Mouse (Mus musculus) MEL (cell line): Measurements from ENCODE around the gene Get4.

Experiments used
- CHD1 ChIP-seq: IDR thresholded peaks from 2 replicates; pipeline ENCODE4 v1.6.1; 2012; ENCODE audit warnings: low read depth, mild to moderate bottlenecking, inconsistent platforms, low read length, improper control_type of control experiment
- CTCF ChIP-seq, 3 experiments: IDR thresholded peaks in 2 of 3; conservative IDR thresholded peaks in 1 of 3; 2 replicates each; pipeline ENCODE4 v1.5.1; 2011 to 2012; ENCODE audit warnings: low read length in 3 of 3, low read depth in 2 of 3, mild to moderate bottlenecking in 2 of 3, improper control_type of control experiment in 1 of 3, inconsistent platforms in 1 of 3, mixed read lengths in 1 of 3, moderate library complexity in 1 of 3; ENCODE audit not compliant: control insufficient read depth in 1 of 3, insufficient read depth in 1 of 3, poor library complexity in 1 of 3, severe bottlenecking in 1 of 3
- EP300 ChIP-seq, 2 experiments: IDR thresholded peaks; 2 replicates each; pipeline ENCODE4 v1.6.1; 2011; ENCODE audit warnings: improper control_type of control experiment in 2 of 2, low read length in 2 of 2, low read depth in 1 of 2, mild to moderate bottlenecking in 1 of 2
- GATA1 ChIP-seq: IDR thresholded peaks from 2 replicates; pipeline ENCODE4 v1.6.1; 2011; ENCODE audit warnings: low read depth, low read length, improper control_type of control experiment
- MAFK ChIP-seq: IDR thresholded peaks from 2 replicates; pipeline ENCODE4 v1.6.1; 2011; ENCODE audit warnings: low read depth, mild to moderate bottlenecking, low read length, improper control_type of control experiment, borderline replicate concordance
- POLR2A ChIP-seq, 2 experiments: IDR thresholded peaks; 2 replicates each; pipeline ENCODE4 v1.6.1; 2011 to 2012; ENCODE audit warnings: low read length in 2 of 2, mild to moderate bottlenecking in 2 of 2, control low read depth in 1 of 2, improper control_type of control experiment in 1 of 2, low read depth in 1 of 2, moderate library complexity in 1 of 2; ENCODE audit not compliant: control insufficient read depth in 1 of 2, insufficient read depth in 1 of 2, poor library complexity in 1 of 2
- TBP ChIP-seq: IDR thresholded peaks from 2 replicates; pipeline ENCODE4 v1.8.0; 2011; ENCODE audit warnings: low read depth, low read length, improper control_type of control experiment
- USF1 ChIP-seq: IDR thresholded peaks from 2 replicates; pipeline ENCODE4 v1.6.1; 2014; ENCODE audit warnings: low read depth, mild to moderate bottlenecking, inconsistent platforms, low read length, improper control_type of control experiment, moderate library complexity
- USF2 ChIP-seq, 2 experiments: IDR thresholded peaks; 2 replicates each; pipeline ENCODE4 v1.6.1; 2011 to 2012; ENCODE audit warnings: improper control_type of control experiment in 2 of 2, low read length in 2 of 2, borderline replicate concordance in 1 of 2, inconsistent platforms in 1 of 2, low read depth in 1 of 2, mild to moderate bottlenecking in 1 of 2; ENCODE audit not compliant: insufficient read depth in 1 of 2

- TF ChIP-seq GATA1 (no peak), EP300 (IDR thresholded peaks at IDR 0.05; ENCODE audit: low read depth in 1 of 2, low read length in 2 of 2) (no peak), POLR2A (IDR thresholded peaks at IDR 0.05; ENCODE audit: control insufficient read depth in 1 of 2, insufficient read depth in 1 of 2, low read depth in 1 of 2, low read length in 2 of 2, poor library complexity in 1 of 2) (no peak), CTCF (IDR thresholded peaks at IDR 0.05 in 2 of 3, conservative IDR thresholded peaks at IDR 0.05 in 1 of 3; ENCODE audit: control insufficient read depth in 1 of 3, insufficient read depth in 1 of 3, low read depth in 2 of 3, low read length in 3 of 3, poor library complexity in 1 of 3, severe bottlenecking in 1 of 3) (no peak), USF2 (IDR thresholded peaks at IDR 0.05; ENCODE audit: borderline replicate concordance in 1 of 2, insufficient read depth in 1 of 2, low read depth in 1 of 2, low read length in 2 of 2) (no peak), CHD1 (no peak), USF1 (no peak), TBP (no peak), MAFK (no peak)
These were observed 845 bp upstream of the Get4 start for GRCm38 (mm10) chr5:139251279-139251678.
